Mouse (Mus musculus) forebrain, embryonic 13.5 days (tissue): Measurements from ENCODE around the gene Pklr. TPM values are rescaled to one million over a fixed set of nuclear protein-coding genes. Genes with fewer than 3 reads are reported as not detected.

Experiments
- ATAC-seq: fragments of 200-750 bp; cut with Nextera tagmentation; 2 replicates; pipeline ENCODE4 v1.8.0; 2017
- H3K27ac ChIP-seq: fragments of 300-500 bp; sonication (generic); 2 replicates; pipeline ENCODE4 v1.5.1; 2015; ENCODE audit warnings: inconsistent platforms, mild to moderate bottlenecking, moderate library complexity
- H3K27me3 ChIP-seq: fragments of 300-500 bp; sonication (generic); 2 replicates; pipeline ENCODE4 v1.6.1; 2015; ENCODE audit warnings: mild to moderate bottlenecking, inconsistent platforms
- H3K36me3 ChIP-seq: fragments of 300-500 bp; sonication (generic); 2 replicates; pipeline ENCODE4 v1.6.1; 2015; ENCODE audit warnings: mild to moderate bottlenecking, inconsistent platforms; ENCODE audit not compliant: poor library complexity, severe bottlenecking
- H3K4me1 ChIP-seq: fragments of 300-500 bp; sonication (generic); 2 replicates; pipeline ENCODE4 v1.6.1; 2015; ENCODE audit warnings: inconsistent platforms
- H3K4me2 ChIP-seq: fragments of 300-500 bp; sonication (generic); 2 replicates; pipeline ENCODE4 v1.6.1; 2015; ENCODE audit warnings: inconsistent platforms, mild to moderate bottlenecking, moderate library complexity
- H3K4me3 ChIP-seq: fragments of 300-500 bp; sonication (generic); 2 replicates; pipeline ENCODE4 v1.5.1; 2015; ENCODE audit warnings: mild to moderate bottlenecking, inconsistent platforms
- H3K9ac ChIP-seq: fragments of 300-500 bp; sonication (generic); 2 replicates; pipeline ENCODE4 v1.6.1; 2015; ENCODE audit warnings: mild to moderate bottlenecking, inconsistent platforms
- H3K9me3 ChIP-seq: fragments of 300-500 bp; sonication (generic); replicated peaks from 2 replicates; pipeline ENCODE4 v1.6.1; 2016; ENCODE audit warnings: inconsistent platforms
- WGBS: fragments of 180-500 bp; shearing (Covaris S2); methylation state at CpG from one replicate; pipeline ENCODE4 v1.1.7; 2015; 5-methylcytosine and 5-hydroxymethylcytosine counted together
- polyA plus RNA-seq: library from polyadenylated mRNA; unstranded; fragments of >200 nt; fragmentation: Nextera tagmentation; extraction: Ambion mirVana; gene quantifications from 2 replicates; pipeline ENCODE4 v1.2.1, GENCODE M21; 2015

The Pklr gene
- polyA plus RNA-seq, 1 experiment from 2014 or later = 0.09 TPM

GRCm38 (mm10) chr3:89187690-89188477 lies 51.9 kb downstream of the Pklr start:
- Histone ChIP-seq H3K36me3 (peaks cover 16% of the 10 kb centered on the region; the same call in 1 of the 2 replicates), H3K9me3 (no peaks in the 10 kb centered on the region), H3K27me3 (no peaks in the 10 kb centered on the region), H3K4me1 (peaks cover 27% of the 10 kb centered on the region), H3K4me3 (no peak overlapping the region), H3K9ac (no peak overlapping the region; the same call in 1 of the 2 replicates), H3K4me2 (no peak overlapping the region), H3K27ac (no peak overlapping the region)
- 56% methylated on average over 18 of the region's 18 CpGs for WGBS
- no peak for ATAC-seq

- H3K27ac ChIP-seq = no peak overlapping the region
- H3K9ac ChIP-seq = peak overlapping the region; percentile 12; the same call in 1 of the 2 replicates
- H3K4me3 ChIP-seq = no peak overlapping the region
- 65% methylated on average over 12 of the region's 12 CpGs for WGBS
- no peaks in the 10 kb centered on the region for H3K9me3 ChIP-seq
- no peak for ATAC-seq
- H3K36me3 ChIP-seq = peaks cover 16% of the 10 kb centered on the region; the same call in 1 of the 2 replicates
- H3K4me1 ChIP-seq = peaks cover 24% of the 10 kb centered on the region
- no peaks in the 10 kb centered on the region for H3K27me3 ChIP-seq
- no peak overlapping the region for H3K4me2 ChIP-seq
These were observed 52.5 kb downstream of the Pklr start for GRCm38 (mm10) chr3:89188478-89188875.

- H3K4me3 ChIP-seq = no peak overlapping the region
- no peak overlapping the region for H3K4me2 ChIP-seq
- 90% methylated on average over 8 of the region's 8 CpGs for WGBS
- H3K4me1 ChIP-seq = peaks cover 12% of the 10 kb centered on the region; the same call in 1 of the 2 replicates
- H3K36me3 ChIP-seq = peaks cover 15% of the 10 kb centered on the region; the same call in 1 of the 2 replicates
- H3K9me3 ChIP-seq = no peaks in the 10 kb centered on the region
- no peak overlapping the region for H3K27ac ChIP-seq
- no peak overlapping the region for H3K9ac ChIP-seq
- no peak for ATAC-seq
- H3K27me3 ChIP-seq = no peaks in the 10 kb centered on the region
These were observed 54.5 kb downstream of the Pklr start for GRCm38 (mm10) chr3:89190436-89190835.

- 44% methylated on average over 1 of the region's 1 CpGs for WGBS
- Histone ChIP-seq H3K27ac (no peak overlapping the region), H3K4me2 (no peak overlapping the region), H3K9ac (no peak overlapping the region), H3K9me3 (no peaks in the 10 kb centered on the region), H3K36me3 (peaks cover 6% of the 10 kb centered on the region; the same call in 1 of the 2 replicates), H3K4me1 (peaks cover 11% of the 10 kb centered on the region), H3K4me3 (no peak overlapping the region), H3K27me3 (no peaks in the 10 kb centered on the region)
- no peak for ATAC-seq
These were observed 57.4 kb downstream of the Pklr start for GRCm38 (mm10) chr3:89193351-89193750.

- 85% methylated on average over 2 of the region's 2 CpGs for WGBS
- H3K9me3 ChIP-seq = no peaks in the 10 kb centered on the region
- no peak for ATAC-seq
These were observed 57.9 kb downstream of the Pklr start for GRCm38 (mm10) chr3:89193853-89194252.

More at GRCm38 (mm10) chr3:89193853-89194252, 57.9 kb downstream of the Pklr start:
- no peak overlapping the region for H3K9ac ChIP-seq
- no peak overlapping the region for H3K27ac ChIP-seq
- no peaks in the 10 kb centered on the region for H3K27me3 ChIP-seq
- H3K36me3 ChIP-seq = peaks cover under 1% of the 10 kb centered on the region; the same call in 1 of the 2 replicates
- peaks cover 11% of the 10 kb centered on the region for H3K4me1 ChIP-seq
- no peak overlapping the region for H3K4me2 ChIP-seq
- H3K4me3 ChIP-seq = no peak overlapping the region

Other genes with a start within 250 kb of the Pklr start
- gene Msto1, start 222.1 kb upstream of the Pklr start, polyA plus RNA-seq = 40.3 and 48.5 TPM in 2 replicates
- gene Ash1l, start 185.5 kb upstream of the Pklr start, polyA plus RNA-seq = 21.8 and 24.4 TPM in 2 replicates
- 139 and 145 TPM in 2 replicates for gene Dap3, start 185.0 kb upstream of the Pklr start, polyA plus RNA-seq
- 38.4 and 40.5 TPM in 2 replicates for gene Rusc1, start 42.8 kb upstream of the Pklr start, polyA plus RNA-seq
- not detected in 2 replicates for gene Gm43738, start 35.0 kb upstream of the Pklr start, polyA plus RNA-seq
- gene Fdps, start 34.2 kb upstream of the Pklr start, polyA plus RNA-seq = 315 and 326 TPM in 2 replicates
- 19.0 and 19.6 TPM in 2 replicates for gene Hcn3, start 24.1 kb downstream of the Pklr start, polyA plus RNA-seq
- gene Clk2, start 28.7 kb downstream of the Pklr start, polyA plus RNA-seq = 25.0 and 26.2 TPM in 2 replicates
- 102 and 109 TPM in 2 replicates for gene Scamp3, start 41.3 kb downstream of the Pklr start, polyA plus RNA-seq
- 15.1 and 23.0 TPM in 2 replicates for gene Fam189b, start 47.0 kb downstream of the Pklr start, polyA plus RNA-seq
- 34.6 and 36.3 TPM in 2 replicates for gene Gba, start 66.8 kb downstream of the Pklr start, polyA plus RNA-seq
- 79.2 and 96.1 TPM in 2 replicates for gene Thbs3, start 79.0 kb downstream of the Pklr start, polyA plus RNA-seq
- 196 and 201 TPM in 2 replicates for gene Mtx1, start 90.9 kb downstream of the Pklr start, polyA plus RNA-seq
- 2.8 and 3.1 TPM in 2 replicates for gene Muc1, start 92.9 kb downstream of the Pklr start, polyA plus RNA-seq
- gene Krtcap2, start 109.8 kb downstream of the Pklr start, polyA plus RNA-seq = 221 and 237 TPM in 2 replicates
- gene Trim46, start 110.2 kb downstream of the Pklr start, polyA plus RNA-seq = 36.6 and 43.2 TPM in 2 replicates
- 100 and 106 TPM in 2 replicates for gene Dpm3, start 123.2 kb downstream of the Pklr start, polyA plus RNA-seq
- gene Slc50a1, start 134.4 kb downstream of the Pklr start, polyA plus RNA-seq = 25.8 and 32.7 TPM in 2 replicates
- 9.5 and 10.9 TPM in 2 replicates for gene Efna1, start 145.0 kb downstream of the Pklr start, polyA plus RNA-seq
- 18.7 and 23.4 TPM in 2 replicates for gene Efna3, start 186.8 kb downstream of the Pklr start, polyA plus RNA-seq
- gene Efna4, start 201.9 kb downstream of the Pklr start, polyA plus RNA-seq = 16.0 and 16.3 TPM in 2 replicates
- gene Adam15, start 213.9 kb downstream of the Pklr start, polyA plus RNA-seq = 24.1 and 27.5 TPM in 2 replicates
- 0.06 and 0.13 TPM in 2 replicates for gene Dcst2, start 225.8 kb downstream of the Pklr start, polyA plus RNA-seq
- gene Dcst1, start 229.1 kb downstream of the Pklr start, polyA plus RNA-seq = 0.37 and 0.57 TPM in 2 replicates